Mouse (Mus musculus): ENCODE measurements at regions not wholly inside any gene's neighbourhood (a gene's known extent, or its start where the extent isn't known, plus 50 kb on each side); places are given as distances from the start of the nearest gene placed in this dataset.

DNA sequence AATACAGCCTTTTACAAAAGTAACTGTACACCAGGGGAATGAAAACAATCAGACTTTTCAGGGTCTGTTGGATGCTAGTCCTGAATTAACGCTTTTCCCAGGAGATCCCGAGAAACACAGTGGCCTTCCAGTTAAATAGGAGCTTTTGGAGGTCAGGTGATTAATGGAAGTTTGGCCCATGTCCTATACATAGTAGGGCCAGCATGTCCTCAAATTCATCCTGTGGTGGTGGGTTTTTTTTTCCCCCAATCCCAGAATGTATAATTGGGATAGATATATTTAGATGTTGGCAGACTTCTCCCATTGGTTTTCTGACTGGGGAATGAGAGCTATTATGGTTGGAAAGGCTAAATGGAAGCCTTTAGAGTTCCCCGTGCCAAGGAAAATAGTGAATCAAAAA, 77.6 kb downstream of the Cd200 start:
- TF ChIP-seq CTCF (IDR thresholded peaks at IDR 0.05; ENCODE audit: control insufficient read depth, insufficient read depth, insufficient replicate concordance, low read depth, low read length), result no peak
- no peak for TF ChIP-seq POLR2A (IDR thresholded peaks at IDR 0.05; ENCODE audit: control insufficient read depth, low read depth, low read length)
- Histone ChIP-seq H3K27me3 (ENCODE audit: control insufficient read depth, insufficient read depth, low read length) (no peaks in the 10 kb centered on the region), H3K27ac (ENCODE audit: control insufficient read depth, insufficient read depth, low read depth, low read length) (no peak overlapping the region), H3K36me3 (ENCODE audit: control insufficient read depth, insufficient read depth, low read length) (no peaks in the 10 kb centered on the region), H3K4me3 (ENCODE audit: control insufficient read depth, low read depth, low read length) (no peak overlapping the region), H3K4me1 (ENCODE audit: control insufficient read depth, insufficient read depth, low read length) (no peaks in the 10 kb centered on the region)

DNA sequence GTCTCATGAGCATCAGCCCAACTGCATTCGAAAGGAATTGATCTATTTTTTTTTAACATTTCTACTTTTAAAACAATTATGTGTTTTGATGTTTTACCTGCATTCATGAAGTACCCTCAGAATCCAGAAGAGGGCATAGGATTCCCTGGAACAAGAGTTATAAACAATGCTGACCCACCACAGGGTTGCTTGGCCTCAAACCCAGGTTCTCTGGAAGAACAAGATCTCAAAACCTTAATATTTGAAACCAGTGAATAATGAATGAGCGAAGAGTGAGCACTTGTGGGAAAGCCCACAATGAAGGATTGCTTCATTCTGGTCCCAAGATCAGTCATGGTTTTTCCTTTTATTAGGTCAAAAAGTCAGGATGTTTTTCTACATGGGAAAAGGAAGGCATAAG, 78.6 kb downstream of the Cd200 start:
- Histone ChIP-seq H3K4me3 (ENCODE audit: control insufficient read depth, low read depth, low read length) (no peak overlapping the region), H3K27me3 (ENCODE audit: control insufficient read depth, insufficient read depth, low read length) (no peaks in the 10 kb centered on the region), H3K27ac (ENCODE audit: control insufficient read depth, insufficient read depth, low read depth, low read length) (0 out of 2 replicates have a peak overlapping the region, but pooled peaks have one; percentile 3), H3K36me3 (ENCODE audit: control insufficient read depth, insufficient read depth, low read length) (no peaks in the 10 kb centered on the region), H3K4me1 (ENCODE audit: control insufficient read depth, insufficient read depth, low read length) (no peaks in the 10 kb centered on the region)
- TF ChIP-seq POLR2A (IDR thresholded peaks at IDR 0.05; ENCODE audit: control insufficient read depth, low read depth, low read length), result no peak
- TF ChIP-seq CTCF (IDR thresholded peaks at IDR 0.05; ENCODE audit: control insufficient read depth, insufficient read depth, insufficient replicate concordance, low read depth, low read length), result no peak

DNA sequence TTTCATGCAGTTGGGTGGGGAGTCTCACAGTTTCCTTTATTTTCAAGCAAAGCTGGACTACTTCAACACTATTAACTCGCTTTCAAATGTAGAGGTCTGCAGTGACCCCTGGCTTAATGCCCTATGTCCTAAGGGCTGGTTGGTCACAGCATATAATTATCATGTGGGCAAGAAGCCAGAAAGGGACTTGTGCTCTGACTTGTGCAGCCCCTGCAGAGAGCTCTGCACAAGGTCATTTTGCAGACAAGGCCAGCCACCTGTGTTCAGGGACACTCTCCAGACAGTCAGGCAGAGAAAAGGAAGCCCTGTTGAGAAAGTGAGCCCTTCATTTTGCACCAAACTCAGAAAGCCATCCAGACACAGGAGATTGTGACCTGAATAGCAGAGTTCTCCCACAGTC, 79.1 kb downstream of the Cd200 start:
- Histone ChIP-seq H3K27me3 (ENCODE audit: control insufficient read depth, insufficient read depth, low read length) (no peaks in the 10 kb centered on the region), H3K4me1 (ENCODE audit: control insufficient read depth, insufficient read depth, low read length) (no peaks in the 10 kb centered on the region), H3K36me3 (ENCODE audit: control insufficient read depth, insufficient read depth, low read length) (no peaks in the 10 kb centered on the region), H3K27ac (ENCODE audit: control insufficient read depth, insufficient read depth, low read depth, low read length) (peak overlapping the region; percentile 60; the same call in 1 of the 2 replicates), H3K4me3 (ENCODE audit: control insufficient read depth, low read depth, low read length) (no peak overlapping the region)
- TF ChIP-seq CTCF (IDR thresholded peaks at IDR 0.05; ENCODE audit: control insufficient read depth, insufficient read depth, insufficient replicate concordance, low read depth, low read length), result no peak
- TF ChIP-seq POLR2A (IDR thresholded peaks at IDR 0.05; ENCODE audit: control insufficient read depth, low read depth, low read length), result no peak

DNA sequence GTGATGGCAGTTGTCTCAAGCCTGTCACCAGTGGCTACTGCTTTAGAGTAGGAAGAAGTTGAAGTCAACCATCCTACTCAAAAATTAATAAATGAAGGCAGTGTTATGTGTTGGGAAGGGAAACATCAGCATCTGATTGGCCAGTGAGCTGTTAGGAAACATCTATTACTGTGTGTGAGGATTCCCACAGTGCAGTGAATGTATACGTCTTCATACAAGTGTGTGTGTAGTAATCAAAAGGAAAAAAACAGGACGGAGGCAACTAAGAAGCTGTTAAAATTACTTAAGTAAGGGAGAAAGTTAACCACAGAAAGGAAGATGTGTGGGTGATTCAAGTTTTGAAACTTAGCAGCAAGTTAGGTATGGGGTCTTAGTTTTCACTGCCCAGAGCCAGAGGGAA, 81.8 kb downstream of the Cd200 start:
- H3K27me3 ChIP-seq (ENCODE audit: control insufficient read depth, insufficient read depth, low read length), result no peaks in the 10 kb centered on the region
- H3K36me3 ChIP-seq (ENCODE audit: control insufficient read depth, insufficient read depth, low read length), result no peaks in the 10 kb centered on the region
- H3K27ac ChIP-seq (ENCODE audit: control insufficient read depth, insufficient read depth, low read depth, low read length), result no peak overlapping the region
- no peak for TF ChIP-seq POLR2A (IDR thresholded peaks at IDR 0.05; ENCODE audit: control insufficient read depth, low read depth, low read length)
- no peak for TF ChIP-seq CTCF (IDR thresholded peaks at IDR 0.05; ENCODE audit: control insufficient read depth, insufficient read depth, insufficient replicate concordance, low read depth, low read length)
- H3K4me1 ChIP-seq (ENCODE audit: control insufficient read depth, insufficient read depth, low read length), result no peaks in the 10 kb centered on the region
- no peak overlapping the region for H3K4me3 ChIP-seq (ENCODE audit: control insufficient read depth, low read depth, low read length)

DNA sequence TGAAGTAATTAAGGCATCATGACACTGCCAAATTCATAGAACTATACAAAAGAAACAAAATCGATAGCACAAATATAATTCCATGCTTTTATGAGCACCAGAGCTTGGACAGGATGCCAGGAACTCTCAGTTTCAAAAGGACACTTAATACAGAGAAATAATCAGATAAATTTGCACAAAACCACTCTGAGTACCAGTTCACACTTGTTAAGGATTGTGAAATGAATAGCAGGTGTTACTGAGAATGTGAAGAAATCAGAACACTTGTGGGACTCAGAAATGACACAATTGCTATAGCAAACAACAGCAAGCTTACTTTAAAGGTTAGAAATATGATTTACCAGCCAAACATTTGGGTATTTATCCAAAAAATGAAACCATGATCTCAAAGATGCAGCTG, 87.4 kb downstream of the Btla start:
- no peaks in the 10 kb centered on the region for H3K4me1 ChIP-seq (ENCODE audit: control insufficient read depth, insufficient read depth, low read length)
- no peaks in the 10 kb centered on the region for H3K27me3 ChIP-seq (ENCODE audit: control insufficient read depth, insufficient read depth, low read length)
- no peak overlapping the region for H3K27ac ChIP-seq (ENCODE audit: control insufficient read depth, insufficient read depth, low read depth, low read length)
- H3K4me3 ChIP-seq (ENCODE audit: control insufficient read depth, low read depth, low read length), result no peak overlapping the region
- no peaks in the 10 kb centered on the region for H3K36me3 ChIP-seq (ENCODE audit: control insufficient read depth, insufficient read depth, low read length)
- TF ChIP-seq POLR2A (IDR thresholded peaks at IDR 0.05; ENCODE audit: control insufficient read depth, low read depth, low read length), result no peak
- no peak for TF ChIP-seq CTCF (IDR thresholded peaks at IDR 0.05; ENCODE audit: control insufficient read depth, insufficient read depth, insufficient replicate concordance, low read depth, low read length)
